Comparison of ENCODE assay signal across 22 mouse cellular contexts in the genomic region with DNA sequence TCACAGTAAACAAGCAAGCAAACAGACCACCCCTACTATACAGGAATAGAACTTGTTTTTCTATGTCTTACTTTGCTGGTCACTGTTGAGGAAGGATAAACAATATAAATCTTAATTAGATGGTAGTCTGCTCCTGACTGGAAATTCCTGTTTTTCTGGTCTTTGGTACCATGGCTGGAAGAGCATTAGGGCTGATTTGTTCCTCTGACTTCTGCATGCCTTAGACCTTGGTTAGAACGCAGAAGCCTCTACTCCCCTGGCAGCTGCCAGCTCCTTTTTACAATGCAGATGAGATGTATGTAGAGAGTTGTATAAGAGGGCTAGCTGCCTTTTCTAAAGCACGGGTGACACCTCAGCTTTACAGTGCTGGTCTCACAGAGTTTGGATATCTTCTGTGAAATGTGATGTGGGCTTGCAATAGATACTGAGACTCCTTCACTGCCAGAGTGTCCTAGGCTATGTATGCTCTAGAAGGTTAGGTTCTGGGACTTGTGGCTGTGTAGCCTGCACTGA. TPM values are rescaled to one million over a fixed set of nuclear protein-coding genes. Genes with fewer than 3 reads are reported as not detected.
"Had no signal": no experiment of that assay in that cellular context is flagged by ENCODE, and none has a peak within 500 bp of the region (broad histone marks: within the 10 kb centered on the region; RNA-seq: fewer than 3 reads in every experiment).

No protein-coding gene starts in this region.

- H3K4me1 ChIP-seq: limb, embryonic 10.5 days; liver, embryonic 12.5 days; midbrain, embryonic 10.5 days; neural tube, embryonic 15.5 days had no signal

- ATAC-seq: liver, embryonic 12.5 days had no signal

- DNase-seq: kidney, postnatal 36 days; lung, embryonic 14.5 days; lung, postnatal 10 days; lung, postnatal 4 days; midbrain, embryonic 14.5 days; right cerebral cortex, adult 18-20 months; right cerebral cortex, postnatal 25 days; thymus, adult 2 months; thymus, postnatal 25 days had no signal

- H3K9ac ChIP-seq: liver, embryonic 12.5 days; lung, embryonic 14.5 days; neural tube, embryonic 15.5 days had no signal

- H3K9me3 ChIP-seq: limb, embryonic 10.5 days; liver, embryonic 12.5 days; midbrain, embryonic 10.5 days; neural tube, embryonic 15.5 days had no signal

- H3K27me3 ChIP-seq: liver, embryonic 12.5 days; neural tube, embryonic 15.5 days had no signal

- H3K36me3 ChIP-seq: limb, embryonic 10.5 days; liver, embryonic 12.5 days; midbrain, embryonic 10.5 days; neural tube, embryonic 15.5 days had no signal

- H3K4me2 ChIP-seq: liver, embryonic 12.5 days; lung, embryonic 14.5 days; neural tube, embryonic 15.5 days had no signal

- H3K27ac ChIP-seq: left cerebral cortex, adult 2 months; limb, embryonic 10.5 days; liver, embryonic 12.5 days; midbrain, embryonic 10.5 days; neural tube, embryonic 15.5 days had no signal

- H3K4me3 ChIP-seq: left cerebral cortex, adult 2 months; limb, embryonic 10.5 days; liver, embryonic 12.5 days; midbrain, embryonic 10.5 days; myocyte; neural tube, embryonic 15.5 days had no signal

RNA-seq across cellular contexts. Expression of a gene that starts 41.1 kb away (rescaled TPM):
- total RNA-seq: layer of hippocampus, postnatal 25 days; left cerebral cortex, adult 2 months; left cerebral cortex, postnatal 14 days; megakaryocyte, adult 5-6 weeks had no signal
- polyA plus RNA-seq: limb, embryonic 10.5 days; limb, embryonic 14.5 days; liver, embryonic 12.5 days; lung, embryonic 14.5 days; midbrain, embryonic 10.5 days; midbrain, embryonic 14.5 days; myocyte; neural tube, embryonic 11.5 days; neural tube, embryonic 15.5 days had no signal

RNA-seq across cellular contexts. Expression of a gene that starts 42.0 kb away (rescaled TPM):
- total RNA-seq: layer of hippocampus, postnatal 25 days; left cerebral cortex, adult 2 months; left cerebral cortex, postnatal 14 days; megakaryocyte, adult 5-6 weeks had no signal
- polyA plus RNA-seq: limb, embryonic 10.5 days; limb, embryonic 14.5 days; liver, embryonic 12.5 days; lung, embryonic 14.5 days; midbrain, embryonic 10.5 days; midbrain, embryonic 14.5 days; neural tube, embryonic 11.5 days; neural tube, embryonic 15.5 days; testis, adult 2 months; urinary bladder, adult 2 months had no signal
